Mouse (Mus musculus) myocyte (in vitro differentiated cells): ENCODE data around the gene 0610010K14Rik.

Source experiments
- MAX ChIP-seq: IDR thresholded peaks from one replicate; pipeline ENCODE4 v1.6.1; 2011; ENCODE audit warnings: low read depth, mild to moderate bottlenecking, control low read depth
- POLR2A ChIP-seq: IDR thresholded peaks from one replicate; pipeline ENCODE4 v1.6.1; 2011; ENCODE audit warnings: low read depth, mild to moderate bottlenecking, control low read depth, moderate library complexity; ENCODE audit not compliant: insufficient read length

DNA sequence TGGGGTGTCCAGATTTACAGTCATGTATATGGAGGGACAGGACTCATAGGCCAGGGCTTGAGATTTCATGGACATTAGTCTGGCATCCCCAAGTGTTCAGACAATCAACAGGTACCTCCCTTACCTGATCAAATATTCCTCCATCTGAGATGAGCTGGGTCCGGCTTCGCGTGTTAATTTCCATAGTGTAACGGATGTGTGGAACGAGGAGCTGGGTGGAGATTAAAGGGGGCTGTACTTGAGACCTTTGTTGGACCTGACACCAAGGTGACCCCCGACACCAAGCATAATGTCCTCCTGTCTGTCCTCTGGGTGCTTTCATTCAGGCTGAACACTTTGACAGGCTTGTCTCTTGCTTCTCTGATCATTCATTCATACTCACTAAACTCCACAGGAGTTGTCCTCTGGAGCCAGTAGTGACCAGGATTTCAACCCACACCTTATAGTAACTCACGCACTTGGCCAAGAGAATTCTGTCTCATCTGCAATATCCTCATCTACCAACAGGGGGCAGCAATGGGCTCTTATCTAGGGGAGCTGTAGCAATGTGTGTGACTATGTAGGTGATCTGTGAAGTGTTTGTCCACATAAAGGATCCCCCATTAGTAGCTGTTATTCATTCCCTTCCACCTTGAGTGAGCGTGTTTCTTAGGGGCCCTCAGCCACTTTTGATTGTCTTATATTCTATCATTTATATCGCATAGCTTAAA lies 9.6 kb upstream of the 0610010K14Rik start:
- TF ChIP-seq POLR2A = no peak
- no peak for TF ChIP-seq MAX
